8 mouse cellular contexts compared by ENCODE assay signal in genomic region chr1:164770611-164771010, GRCm38 (mm10). TPM values are rescaled to one million over a fixed set of nuclear protein-coding genes. Genes with fewer than 3 reads are reported as not detected.
DNase-seq lines count a peak whose midpoint lies in the region; ATAC-seq lines count a peak whose summit lies in the region.

No protein-coding gene starts in this region.

- peak; percentile 71 for ATAC-seq in limb, embryonic 13.5 days (ENCODE audit: low FRiP score, low read depth)
- peak; percentile 83 for ATAC-seq in heart, embryonic 16.5 days (replicated peaks; ENCODE audit: extremely low read depth, insufficient read depth, low FRiP score)
- no peak for ATAC-seq in megakaryocyte progenitor cell, adult 5-6 weeks (replicated peaks; ENCODE audit: poor library complexity)

- 57% methylated on average over 7 of the region's 7 CpGs for WGBS in limb, embryonic 13.5 days
- WGBS in limb, embryonic 10.5 days: 89% methylated on average over 7 of the region's 7 CpGs
- WGBS in heart, embryonic 16.5 days: 19% methylated on average over 7 of the region's 7 CpGs

- H3K4me1 ChIP-seq in limb, embryonic 13.5 days: no peaks in the 10 kb centered on the region
- H3K4me1 ChIP-seq in limb, embryonic 10.5 days: no peaks in the 10 kb centered on the region
- peaks cover 11% of the 10 kb centered on the region; the same call in 1 of the 2 replicates for H3K4me1 ChIP-seq in heart, embryonic 16.5 days (ENCODE audit: control insufficient read depth, insufficient read depth, low read length)

- H3K27ac ChIP-seq in limb, embryonic 13.5 days: no peak overlapping the region
- no peak overlapping the region for H3K27ac ChIP-seq in limb, embryonic 10.5 days
- H3K27ac ChIP-seq in heart, embryonic 16.5 days (ENCODE audit: low read length): peak overlapping the region; percentile 45

- H3K4me3 ChIP-seq in limb, embryonic 13.5 days: no peak overlapping the region
- no peak overlapping the region for H3K4me3 ChIP-seq in limb, embryonic 10.5 days
- H3K4me3 ChIP-seq in heart, embryonic 16.5 days (ENCODE audit: low read length): no peak overlapping the region

- no peak for DNase-seq in limb, embryonic 10.5 days (ENCODE audit: low spot score)
- DNase-seq in cerebellum, adult 9-10 months: peak; percentile 53
- peak; percentile 60 to 61 for DNase-seq in left cerebral cortex, adult 18-20 months (ENCODE audit: low spot score in 2 of 2)
- peak; percentile 52 for DNase-seq in right cerebral cortex, postnatal 25 days
- DNase-seq in retina, postnatal 1 day: no peak

- peaks cover 12% of the 10 kb centered on the region; the same call in 1 of the 2 replicates for H3K9me3 ChIP-seq in limb, embryonic 13.5 days
- H3K9me3 ChIP-seq in limb, embryonic 10.5 days (replicated peaks): no peaks in the 10 kb centered on the region
- 0 out of 2 replicates have a peak, but pooled peaks cover 7% of the 10 kb centered on the region for H3K9me3 ChIP-seq in heart, embryonic 16.5 days (replicated peaks; ENCODE audit: control insufficient read depth, low read length)

- no peaks in the 10 kb centered on the region for H3K36me3 ChIP-seq in limb, embryonic 13.5 days
- H3K36me3 ChIP-seq in limb, embryonic 10.5 days: no peaks in the 10 kb centered on the region
- H3K36me3 ChIP-seq in heart, embryonic 16.5 days (ENCODE audit: control insufficient read depth, insufficient read depth): no peaks in the 10 kb centered on the region

- no peak overlapping the region for H3K9ac ChIP-seq in limb, embryonic 13.5 days
- no peak overlapping the region for H3K9ac ChIP-seq in heart, embryonic 16.5 days (ENCODE audit: low read length)

- no peaks in the 10 kb centered on the region for H3K27me3 ChIP-seq in limb, embryonic 13.5 days
- H3K27me3 ChIP-seq in limb, embryonic 10.5 days (ENCODE audit: low read depth, poor library complexity, severe bottlenecking): no peaks in the 10 kb centered on the region
- H3K27me3 ChIP-seq in heart, embryonic 16.5 days (ENCODE audit: control insufficient read depth, insufficient read depth, low read length): no peaks in the 10 kb centered on the region

- H3K4me2 ChIP-seq in limb, embryonic 13.5 days (replicated peaks): no peak overlapping the region
- H3K4me2 ChIP-seq in heart, embryonic 16.5 days (ENCODE audit: low read depth, low read length): no peak overlapping the region

RNA-seq across cellular contexts. Expression of gene Dpt, which starts 25.8 kb away (rescaled TPM):
- 6.3 and 7.2 TPM in 2 replicates for polyA plus RNA-seq in limb, embryonic 13.5 days (2015; fragmentation: Nextera tagmentation; extraction: Ambion mirVana)
- 0.16 and 0.23 TPM in 2 replicates for polyA plus RNA-seq in limb, embryonic 10.5 days (2016; fragmentation: Nextera tagmentation; extraction: Ambion mirVana)
- 86.5 and 96.2 TPM in 2 replicates for polyA plus RNA-seq in heart, embryonic 16.5 days (2015; fragmentation: Nextera tagmentation; extraction: Ambion mirVana)
- total RNA-seq in left cerebral cortex, adult 18-20 months (2021): not detected
- not detected in 2 replicates for total RNA-seq in megakaryocyte progenitor cell, adult 5-6 weeks (2015)
- not detected in 2 replicates for total RNA-seq in megakaryocyte progenitor cell, adult 5-6 weeks (2017)

Comparison
In these comparisons a context has a peak if more than half of its experiments do, and no peak if none do; other contexts are left out.
1. DNase-seq: peak in cerebellum, adult 9-10 months (single experiment), left cerebral cortex, adult 18-20 months (2 of 2) and right cerebral cortex, postnatal 25 days (single experiment); none in limb, embryonic 10.5 days (single experiment) and retina, postnatal 1 day (single experiment).
2. RNA of gene Dpt, which starts 25.8 kb away (polyA plus RNA-seq): 86.5 to 96.2 TPM in heart, embryonic 16.5 days; 6.3 to 7.2 TPM in limb, embryonic 13.5 days and 0.16 to 0.23 TPM in limb, embryonic 10.5 days; every median in the first group is over 10 times any median in the second.